Mouse (Mus musculus) midbrain, embryonic 15.5 days (tissue): ENCODE results near the gene Orc1. TPM values are rescaled to one million over a fixed set of nuclear protein-coding genes. Genes with fewer than 3 reads are reported as not detected.

ENCODE experiments used
- ATAC-seq: fragments of 200-750 bp; cut with Nextera tagmentation; replicated peaks from 2 replicates; pipeline ENCODE4 v1.8.0; 2017; ENCODE audit warnings: moderate TSS enrichment
- H3K27ac ChIP-seq: fragments of 300-500 bp; sonication (generic); 2 replicates; pipeline ENCODE4 v1.5.1; 2015; ENCODE audit warnings: mild to moderate bottlenecking, inconsistent platforms
- H3K27me3 ChIP-seq: fragments of 300-500 bp; sonication (generic); replicated peaks from 2 replicates; pipeline ENCODE4 v1.6.1; 2015; ENCODE audit warnings: inconsistent platforms
- H3K36me3 ChIP-seq: fragments of 300-500 bp; sonication (generic); replicated peaks from 2 replicates; pipeline ENCODE4 v1.6.1; 2015; ENCODE audit warnings: inconsistent platforms
- H3K4me1 ChIP-seq: fragments of 300-500 bp; sonication (generic); 2 replicates; pipeline ENCODE4 v1.6.1; 2015; ENCODE audit warnings: inconsistent platforms
- H3K4me2 ChIP-seq: fragments of 300-500 bp; sonication (generic); 2 replicates; pipeline ENCODE4 v1.6.1; 2015; ENCODE audit warnings: inconsistent platforms, mild to moderate bottlenecking, moderate library complexity
- H3K4me3 ChIP-seq: fragments of 300-500 bp; sonication (generic); 2 replicates; pipeline ENCODE4 v1.5.1; 2015; ENCODE audit warnings: mild to moderate bottlenecking, inconsistent platforms
- H3K9ac ChIP-seq: fragments of 300-500 bp; sonication (generic); 2 replicates; pipeline ENCODE4 v1.6.1; 2015; ENCODE audit warnings: mild to moderate bottlenecking, inconsistent platforms
- H3K9me3 ChIP-seq: fragments of 300-500 bp; sonication (generic); 2 replicates; pipeline ENCODE4 v1.6.1; 2016; ENCODE audit warnings: inconsistent platforms
- WGBS: fragments of 180-500 bp; shearing (Covaris S2); methylation state at CpG from one replicate; pipeline ENCODE4 v1.1.7; 2015; ENCODE audit warnings: mixed read lengths; 5-methylcytosine and 5-hydroxymethylcytosine counted together
- polyA plus RNA-seq: library from polyadenylated mRNA; unstranded; fragments of >200 nt; fragmentation: Nextera tagmentation; extraction: Ambion mirVana; gene quantifications from 2 replicates; pipeline ENCODE4 v1.2.1, GENCODE M21; 2015

Gene Orc1
- 0.98 and 1.7 TPM in 2 replicates for polyA plus RNA-seq

DNA sequence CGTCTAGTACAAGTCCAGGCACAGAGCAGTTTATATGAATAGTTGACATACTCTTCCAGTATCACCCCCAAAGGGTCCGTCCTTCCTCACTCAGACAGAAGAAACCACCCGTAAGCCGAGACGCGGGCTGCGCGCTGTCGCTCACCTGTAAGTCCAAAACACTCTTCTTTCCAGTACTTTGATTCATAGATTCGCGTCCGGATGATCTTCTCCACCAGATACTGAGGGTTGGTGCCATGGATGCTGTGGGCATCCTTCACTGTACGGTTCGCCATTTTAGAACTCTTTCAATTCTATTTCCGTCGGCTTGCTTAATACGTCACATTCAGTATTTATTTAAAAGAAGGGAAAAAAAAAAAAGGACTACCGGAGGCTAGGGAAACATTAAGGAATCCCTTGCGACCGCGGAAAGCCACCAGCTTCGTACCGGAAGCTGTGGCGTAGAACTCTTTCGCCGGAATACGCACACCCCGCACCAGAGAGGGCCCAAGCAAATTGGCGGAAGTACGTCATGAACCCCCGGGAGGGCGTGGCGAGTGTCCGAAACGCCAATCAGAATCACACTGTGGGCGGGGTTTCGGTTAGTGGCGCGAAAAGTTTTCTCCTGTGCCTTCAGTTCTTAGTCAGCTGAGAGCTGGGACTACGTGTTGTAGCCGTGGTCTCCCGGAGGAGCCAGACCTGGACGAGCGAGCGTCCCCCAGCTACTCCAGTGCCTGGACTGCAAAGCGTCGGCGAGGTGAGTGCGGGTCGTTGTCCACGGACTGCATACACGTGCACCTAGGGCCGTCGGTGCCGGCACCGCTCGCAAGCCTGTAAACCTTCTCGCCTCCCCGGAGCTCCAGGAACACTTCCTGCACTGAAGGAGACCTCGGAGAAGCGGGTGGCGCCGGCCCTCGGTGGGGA, at the start of gene Orc1, which contains the start of gene Prpf38a:
TSS of gene Orc1 (plus strand) at position 584 of the 903 bp plus-strand sequence.
TSS of gene Prpf38a (minus strand) at position 497 of the 903 bp plus-strand sequence.
- Histone ChIP-seq H3K4me3 (peak within 1 kb of the TSS; percentile 84), H3K4me1 (peaks cover 23% of the 10 kb centered on the region), H3K9ac (peak within 1 kb of the TSS; percentile 78), H3K27me3 (no peaks in the 10 kb centered on the region), H3K4me2 (peak within 1 kb of the TSS; percentile 99), H3K27ac (peak within 1 kb of the TSS; percentile 82), H3K9me3 (no peaks in the 10 kb centered on the region), H3K36me3 (peaks cover 10% of the 10 kb centered on the region; the same call in 1 of the 2 replicates)
- under 1% methylated on average over 64 of the region's 64 CpGs for WGBS
- ATAC-seq, result peak; percentile 99

- H3K4me3 ChIP-seq, result no peak overlapping the region
- H3K9ac ChIP-seq, result no peak overlapping the region
- H3K4me1 ChIP-seq, result no peaks in the 10 kb centered on the region
- no peaks in the 10 kb centered on the region for H3K27me3 ChIP-seq
- peaks cover 6% of the 10 kb centered on the region; the same call in 1 of the 2 replicates for H3K36me3 ChIP-seq
- no peak overlapping the region for H3K27ac ChIP-seq
- no peak overlapping the region for H3K4me2 ChIP-seq
- 95% methylated on average over 2 of the region's 2 CpGs for WGBS
- H3K9me3 ChIP-seq, result no peaks in the 10 kb centered on the region
- no peak for ATAC-seq
Measured at GRCm38 (mm10) chr4:108539701-108540100, 39.5 kb upstream of the Orc1 start.

DNA sequence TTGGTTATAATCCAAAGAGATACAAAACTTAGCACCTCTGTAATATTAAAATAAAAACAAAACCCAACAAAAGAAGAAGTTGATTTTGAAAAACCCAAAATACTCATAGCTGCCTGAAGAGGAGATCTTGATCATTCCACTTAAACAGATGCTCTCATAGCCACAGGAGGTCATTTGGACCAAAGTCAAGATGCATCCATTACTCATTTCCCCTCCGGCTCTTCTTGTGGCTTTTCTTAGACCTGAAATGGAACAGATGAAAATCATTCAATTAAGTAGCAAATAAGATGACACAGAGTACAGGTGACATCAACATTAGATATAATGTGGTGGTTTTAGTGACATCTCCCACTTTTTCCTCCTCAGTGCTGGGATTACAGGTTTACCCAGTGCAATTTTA, 14.2 kb upstream of the Orc1 start:
- whole genome bisulfite sequencing, result 89% methylated on average over 1 of the region's 1 CpGs
- no peak for ATAC-seq

GRCm38 (mm10) chr4:108572644-108573043, 6.6 kb upstream of the Orc1 start:
- Histone ChIP-seq H3K27ac (no peak overlapping the region), H3K4me3 (no peak overlapping the region), H3K27me3 (no peaks in the 10 kb centered on the region), H3K36me3 (peaks cover 41% of the 10 kb centered on the region), H3K4me1 (peaks cover 6% of the 10 kb centered on the region), H3K4me2 (no peak overlapping the region), H3K9ac (no peak overlapping the region), H3K9me3 (no peaks in the 10 kb centered on the region)
- WGBS, result 97% methylated on average over 3 of the region's 3 CpGs
- no peak for ATAC-seq

More for the DNA sequence above, 14.2 kb upstream of the Orc1 start:
- Histone ChIP-seq H3K9ac (no peak overlapping the region), H3K9me3 (no peaks in the 10 kb centered on the region), H3K4me2 (no peak overlapping the region), H3K4me3 (no peak overlapping the region), H3K27ac (no peak overlapping the region), H3K36me3 (peaks cover 49% of the 10 kb centered on the region), H3K4me1 (no peaks in the 10 kb centered on the region), H3K27me3 (no peaks in the 10 kb centered on the region)

- Histone ChIP-seq H3K27me3 (no peaks in the 10 kb centered on the region), H3K4me2 (peak overlapping the region; percentile 99), H3K27ac (no peak overlapping the region), H3K9ac (peak overlapping the region; percentile 18; the same call in 1 of the 2 replicates), H3K36me3 (peaks cover 9% of the 10 kb centered on the region; the same call in 1 of the 2 replicates), H3K4me3 (peak overlapping the region; percentile 84), H3K9me3 (no peaks in the 10 kb centered on the region), H3K4me1 (peaks cover 23% of the 10 kb centered on the region)
- 2% methylated on average over 16 of the region's 16 CpGs for WGBS
- ATAC-seq, result no peak
Measured at GRCm38 (mm10) chr4:108579743-108580411, 654 bp downstream of the Orc1 start.

DNA sequence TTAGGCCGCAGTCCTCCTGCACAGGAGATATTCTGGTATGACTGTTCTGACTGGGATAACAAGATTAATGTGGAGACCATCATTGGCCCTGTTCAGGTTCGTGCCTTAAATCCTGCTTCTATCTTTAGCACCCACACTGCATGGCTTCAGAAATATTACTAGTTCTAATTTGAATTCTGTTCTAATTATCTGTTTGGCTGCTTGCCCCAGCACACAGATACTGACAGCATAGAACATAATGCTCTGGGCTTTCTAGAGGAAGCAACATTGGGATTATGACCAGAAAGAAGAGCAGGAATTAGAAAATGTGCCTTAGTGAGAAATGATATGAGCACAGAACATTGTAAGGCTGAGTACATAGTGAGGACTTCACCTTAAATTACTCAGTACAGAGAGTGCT, 14.2 kb downstream of the Orc1 start:
- H3K9ac ChIP-seq, result no peak overlapping the region
- H3K9me3 ChIP-seq, result no peaks in the 10 kb centered on the region
- no peaks in the 10 kb centered on the region for H3K27me3 ChIP-seq
- 95% methylated on average over 2 of the region's 2 CpGs for WGBS
- no peaks in the 10 kb centered on the region for H3K4me1 ChIP-seq
- ATAC-seq, result no peak
- H3K36me3 ChIP-seq, result no peaks in the 10 kb centered on the region
- no peak overlapping the region for H3K4me3 ChIP-seq
- H3K27ac ChIP-seq, result no peak overlapping the region
- H3K4me2 ChIP-seq, result no peak overlapping the region

DNA sequence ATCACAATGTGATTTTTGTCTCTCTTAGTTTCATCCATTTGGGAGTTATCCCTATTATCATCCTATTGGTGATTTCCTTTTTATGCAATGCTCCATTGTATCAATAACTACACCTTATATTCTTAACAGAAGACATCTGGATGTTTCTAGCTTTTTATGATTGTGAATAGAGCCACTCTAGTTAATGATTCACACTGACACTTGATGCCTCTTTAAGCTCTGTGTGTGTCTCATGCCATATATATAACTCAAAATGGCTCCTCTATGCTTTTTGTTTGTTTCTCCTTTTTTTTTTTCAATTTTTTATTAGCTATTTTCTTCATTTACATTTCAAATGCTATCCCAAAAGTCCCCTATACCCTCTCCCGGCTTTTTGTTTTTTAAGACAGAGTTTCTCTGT, 16.6 kb downstream of the Orc1 start:
- Histone ChIP-seq H3K4me3 (no peak overlapping the region), H3K4me1 (no peaks in the 10 kb centered on the region), H3K9ac (no peak overlapping the region), H3K27me3 (no peaks in the 10 kb centered on the region), H3K9me3 (no peaks in the 10 kb centered on the region), H3K27ac (no peak overlapping the region), H3K36me3 (no peaks in the 10 kb centered on the region), H3K4me2 (no peak overlapping the region)
- WGBS, result 90% methylated on average over 1 of the region's 1 CpGs
- ATAC-seq, result no peak

DNA sequence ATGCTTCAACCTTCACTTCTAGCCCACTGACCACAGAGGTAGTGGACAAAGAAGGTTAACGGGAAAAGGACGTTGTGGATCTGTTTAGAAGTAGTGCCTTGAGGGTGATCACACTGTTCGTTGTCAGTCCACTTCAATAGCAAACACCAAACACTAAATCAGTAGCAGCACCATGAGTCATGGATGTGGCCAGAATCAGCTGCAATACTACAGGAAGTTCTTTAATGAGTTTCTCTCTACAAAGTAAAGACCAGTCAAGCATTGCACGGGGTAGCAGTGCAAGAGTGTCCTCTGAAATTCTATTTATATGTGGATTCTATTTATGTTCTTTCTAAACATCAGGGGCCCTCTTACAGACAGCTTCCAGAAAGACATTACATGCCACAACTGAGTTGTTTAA, 19.1 kb downstream of the Orc1 start:
- no peak overlapping the region for H3K9ac ChIP-seq
- no peak overlapping the region for H3K4me3 ChIP-seq
- H3K9me3 ChIP-seq, result no peaks in the 10 kb centered on the region
- no peaks in the 10 kb centered on the region for H3K36me3 ChIP-seq
- H3K27me3 ChIP-seq, result no peaks in the 10 kb centered on the region
- H3K27ac ChIP-seq, result no peak overlapping the region
- WGBS, result 87% methylated on average over 4 of the region's 4 CpGs
- no peak overlapping the region for H3K4me2 ChIP-seq
- ATAC-seq, result no peak
- H3K4me1 ChIP-seq, result no peaks in the 10 kb centered on the region

DNA sequence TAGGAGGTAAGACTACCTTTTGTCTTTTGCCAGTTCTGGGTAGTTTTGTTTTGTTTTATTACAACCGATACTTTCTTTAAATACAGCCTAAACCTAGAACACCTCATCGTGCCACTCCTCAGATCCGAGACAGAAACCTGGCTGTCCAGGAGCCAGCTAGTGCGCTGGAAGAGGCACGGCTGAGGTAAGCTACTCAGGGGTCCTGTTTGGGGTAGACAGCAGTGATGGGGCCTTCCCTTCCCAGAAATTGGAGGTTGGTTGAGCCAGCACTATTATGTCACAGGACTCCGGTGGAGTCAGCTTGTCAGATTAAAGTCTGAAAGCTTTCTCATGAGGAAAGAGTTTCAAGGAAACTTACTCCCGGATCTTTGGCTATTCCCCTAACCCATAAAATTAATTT, 22.6 kb downstream of the Orc1 start:
- Histone ChIP-seq H3K36me3 (no peaks in the 10 kb centered on the region), H3K4me1 (no peaks in the 10 kb centered on the region), H3K4me3 (no peak overlapping the region), H3K27ac (no peak overlapping the region), H3K9ac (no peak overlapping the region), H3K27me3 (no peaks in the 10 kb centered on the region), H3K4me2 (no peak overlapping the region), H3K9me3 (no peaks in the 10 kb centered on the region)
- no peak for ATAC-seq
- 97% methylated on average over 7 of the region's 7 CpGs for WGBS

GRCm38 (mm10) chr4:108608651-108609050, 29.4 kb downstream of the Orc1 start:
- Histone ChIP-seq H3K9ac (no peak overlapping the region), H3K4me3 (no peak overlapping the region), H3K9me3 (no peaks in the 10 kb centered on the region), H3K36me3 (no peaks in the 10 kb centered on the region), H3K27ac (no peak overlapping the region), H3K4me2 (no peak overlapping the region), H3K27me3 (no peaks in the 10 kb centered on the region), H3K4me1 (no peaks in the 10 kb centered on the region)
- 90% methylated on average over 3 of the region's 3 CpGs for whole genome bisulfite sequencing
- no peak for ATAC-seq

- 87% methylated on average over 5 of the region's 5 CpGs for WGBS
- Histone ChIP-seq H3K9me3 (no peaks in the 10 kb centered on the region), H3K9ac (no peak overlapping the region), H3K4me2 (no peak overlapping the region), H3K27ac (no peak overlapping the region), H3K4me1 (no peaks in the 10 kb centered on the region), H3K36me3 (no peaks in the 10 kb centered on the region), H3K27me3 (no peaks in the 10 kb centered on the region), H3K4me3 (no peak overlapping the region)
- no peak for ATAC-seq
Measured at GRCm38 (mm10) chr4:108610935-108611334, 31.7 kb downstream of the Orc1 start.

GRCm38 (mm10) chr4:108618586-108618985, 39.4 kb downstream of the Orc1 start:
- peaks cover 17% of the 10 kb centered on the region for H3K4me1 ChIP-seq
- no peaks in the 10 kb centered on the region for H3K9me3 ChIP-seq
- H3K4me3 ChIP-seq, result peak overlapping the region; percentile 89
- no peak for ATAC-seq
- no peaks in the 10 kb centered on the region for H3K27me3 ChIP-seq
- peak overlapping the region; percentile 84 for H3K4me2 ChIP-seq
- H3K27ac ChIP-seq, result peak overlapping the region; percentile 94; the same call in 1 of the 2 replicates
- no peaks in the 10 kb centered on the region for H3K36me3 ChIP-seq
- WGBS, result 76% methylated on average over 4 of the region's 4 CpGs
- peak overlapping the region; percentile 99 for H3K9ac ChIP-seq
